Mouse (Mus musculus) hindbrain, embryonic 13.5 days (tissue): Measurements from ENCODE around the gene Fxyd2. TPM values are rescaled to one million over a fixed set of nuclear protein-coding genes. Genes with fewer than 3 reads are reported as not detected.

Source experiments
- ATAC-seq: fragments of 200-750 bp; cut with Nextera tagmentation; 2 replicates; pipeline ENCODE4 v1.8.0; 2017; ENCODE audit warnings: moderate TSS enrichment; ENCODE audit not compliant: low FRiP score
- H3K27ac ChIP-seq: fragments of 300-500 bp; sonication (generic); 2 replicates; pipeline ENCODE4 v1.5.1; 2015; ENCODE audit warnings: inconsistent platforms, mild to moderate bottlenecking, moderate library complexity
- H3K27me3 ChIP-seq: fragments of 300-500 bp; sonication (generic); 2 replicates; pipeline ENCODE4 v1.6.1; 2015; ENCODE audit warnings: mild to moderate bottlenecking, inconsistent platforms
- H3K36me3 ChIP-seq: fragments of 300-500 bp; sonication (generic); 2 replicates; pipeline ENCODE4 v1.6.1; 2015; ENCODE audit warnings: mild to moderate bottlenecking, inconsistent platforms
- H3K4me1 ChIP-seq: fragments of 300-500 bp; sonication (generic); replicated peaks from 2 replicates; pipeline ENCODE4 v1.6.1; 2015; ENCODE audit warnings: inconsistent platforms
- H3K4me2 ChIP-seq: fragments of 300-500 bp; sonication (generic); 2 replicates; pipeline ENCODE4 v1.6.1; 2015; ENCODE audit warnings: inconsistent platforms, mild to moderate bottlenecking, moderate library complexity
- H3K4me3 ChIP-seq: fragments of 300-500 bp; sonication (generic); 2 replicates; pipeline ENCODE4 v1.5.1; 2015; ENCODE audit warnings: mild to moderate bottlenecking, inconsistent platforms
- H3K9ac ChIP-seq: fragments of 300-500 bp; sonication (generic); 2 replicates; pipeline ENCODE4 v1.6.1; 2015; ENCODE audit warnings: mild to moderate bottlenecking, inconsistent platforms
- H3K9me3 ChIP-seq: fragments of 300-500 bp; sonication (generic); 2 replicates; pipeline ENCODE4 v1.6.1; 2016; ENCODE audit warnings: inconsistent platforms
- WGBS: fragments of 180-500 bp; shearing (Covaris S2); methylation state at CpG from one replicate; pipeline ENCODE4 v1.1.7; 2015; 5-methylcytosine and 5-hydroxymethylcytosine counted together
- polyA plus RNA-seq: library from polyadenylated mRNA; unstranded; fragments of >200 nt; fragmentation: Nextera tagmentation; extraction: Ambion mirVana; gene quantifications from 2 replicates; pipeline ENCODE4 v1.2.1, GENCODE M21; 2015

The Fxyd2 gene
- polyA plus RNA-seq, 1 experiment from 2014 or later = 6.4 TPM

DNA sequence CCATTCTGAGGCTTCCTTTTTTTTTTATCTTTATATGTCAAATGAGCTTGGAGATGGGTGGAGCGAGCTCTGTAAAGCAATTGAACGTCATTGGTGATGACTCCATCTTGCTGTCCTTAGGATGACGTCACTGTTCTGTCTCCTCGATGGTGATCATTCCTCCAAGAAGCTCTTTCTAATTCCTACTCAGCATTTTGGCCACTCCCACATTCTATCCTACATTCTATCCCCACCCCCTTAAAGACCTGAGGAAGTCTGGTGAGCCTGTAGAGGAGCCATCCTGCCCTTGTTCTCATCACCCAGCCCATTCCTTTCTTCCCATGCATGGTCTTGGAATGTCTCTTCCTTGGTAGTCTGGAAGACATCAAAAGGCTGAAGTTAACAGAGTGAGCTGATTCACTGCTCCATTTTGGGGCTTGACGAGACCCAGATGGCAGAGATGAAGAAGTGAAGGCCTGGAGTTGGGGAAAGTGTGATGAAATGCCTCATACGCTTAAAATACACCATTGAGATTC lies 24.4 kb upstream of the Fxyd2 start:
- Histone ChIP-seq H3K4me2 (no peak overlapping the region), H3K36me3 (peaks cover 4% of the 10 kb centered on the region; the same call in 1 of the 2 replicates), H3K9me3 (no peaks in the 10 kb centered on the region), H3K27ac (no peak overlapping the region), H3K9ac (no peak overlapping the region), H3K4me1 (peaks cover 82% of the 10 kb centered on the region), H3K4me3 (no peak overlapping the region), H3K27me3 (no peaks in the 10 kb centered on the region)
- 94% methylated on average over 6 of the region's 6 CpGs for WGBS
- no peak for ATAC-seq

GRCm38 (mm10) chr9:45376427-45376826 lies 23.0 kb upstream of the Fxyd2 start:
- H3K36me3 ChIP-seq = peaks cover 4% of the 10 kb centered on the region; the same call in 1 of the 2 replicates
- peaks cover 87% of the 10 kb centered on the region for H3K4me1 ChIP-seq
- H3K9ac ChIP-seq = no peak overlapping the region
- no peak overlapping the region for H3K4me3 ChIP-seq
- no peaks in the 10 kb centered on the region for H3K27me3 ChIP-seq
- no peak overlapping the region for H3K4me2 ChIP-seq
- 80% methylated on average over 4 of the region's 4 CpGs for WGBS
- no peaks in the 10 kb centered on the region for H3K9me3 ChIP-seq
- H3K27ac ChIP-seq = no peak overlapping the region
- no peak for ATAC-seq

DNA sequence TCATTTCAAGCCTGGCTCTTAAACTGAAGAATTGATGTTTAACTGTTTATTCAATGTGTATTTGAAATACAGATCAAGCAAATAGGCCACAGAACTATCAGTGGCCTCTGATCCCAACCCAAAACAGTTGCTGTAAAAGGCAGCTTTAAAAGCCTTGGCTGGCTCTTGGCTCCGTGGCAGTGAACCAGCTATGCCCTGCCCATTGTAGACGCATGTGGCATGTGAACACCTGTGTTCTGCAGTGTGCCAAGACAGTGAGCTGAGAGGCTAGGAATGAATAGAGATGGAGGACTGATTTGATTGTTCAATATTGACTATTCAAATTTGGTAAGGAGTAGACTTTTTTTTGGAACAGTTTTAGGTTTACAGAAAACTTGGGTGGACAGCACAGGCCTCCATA lies 22.6 kb upstream of the Fxyd2 start:
- no peaks in the 10 kb centered on the region for H3K9me3 ChIP-seq
- 89% methylated on average over 2 of the region's 2 CpGs for WGBS
- H3K36me3 ChIP-seq = peaks cover 4% of the 10 kb centered on the region; the same call in 1 of the 2 replicates
- ATAC-seq = no peak
- H3K9ac ChIP-seq = no peak overlapping the region
- no peak overlapping the region for H3K27ac ChIP-seq
- H3K4me1 ChIP-seq = peaks cover 87% of the 10 kb centered on the region
- H3K27me3 ChIP-seq = no peaks in the 10 kb centered on the region
- no peak overlapping the region for H3K4me2 ChIP-seq
- no peak overlapping the region for H3K4me3 ChIP-seq

- Histone ChIP-seq H3K4me2 (no peak overlapping the region), H3K4me3 (no peak overlapping the region), H3K27ac (peak overlapping the region; percentile 80), H3K9ac (no peak overlapping the region), H3K27me3 (no peaks in the 10 kb centered on the region), H3K4me1 (peaks cover 73% of the 10 kb centered on the region), H3K9me3 (no peaks in the 10 kb centered on the region), H3K36me3 (peaks cover 3% of the 10 kb centered on the region; the same call in 1 of the 2 replicates)
- 28% methylated on average over 10 of the region's 10 CpGs for WGBS
- ATAC-seq = peak; percentile 81
Measured at GRCm38 (mm10) chr9:45380411-45381251, 18.8 kb upstream of the Fxyd2 start.

GRCm38 (mm10) chr9:45382336-45382735 lies 17.1 kb upstream of the Fxyd2 start:
- 0 out of 2 replicates have a peak overlapping the region, but pooled peaks have one; percentile 80 for H3K27ac ChIP-seq

GRCm38 (mm10) chr9:45382834-45383233 lies 16.6 kb upstream of the Fxyd2 start:
- Histone ChIP-seq H3K4me1 (peaks cover 55% of the 10 kb centered on the region), H3K27ac (no peak overlapping the region; the same call in 1 of the 2 replicates), H3K27me3 (no peaks in the 10 kb centered on the region), H3K4me3 (no peak overlapping the region), H3K36me3 (no peaks in the 10 kb centered on the region; the same call in 1 of the 2 replicates), H3K9me3 (no peaks in the 10 kb centered on the region), H3K9ac (no peak overlapping the region), H3K4me2 (no peak overlapping the region)
- WGBS = 81% methylated on average over 5 of the region's 5 CpGs
- ATAC-seq = no peak

More at GRCm38 (mm10) chr9:45382336-45382735, 17.1 kb upstream of the Fxyd2 start:
- no peak overlapping the region for H3K4me3 ChIP-seq
- peaks cover 58% of the 10 kb centered on the region for H3K4me1 ChIP-seq
- H3K36me3 ChIP-seq = no peaks in the 10 kb centered on the region; the same call in 1 of the 2 replicates
- no peaks in the 10 kb centered on the region for H3K27me3 ChIP-seq
- no peak overlapping the region for H3K9ac ChIP-seq
- no peak for ATAC-seq
- H3K4me2 ChIP-seq = no peak overlapping the region
- 66% methylated on average over 5 of the region's 5 CpGs for WGBS
- H3K9me3 ChIP-seq = no peaks in the 10 kb centered on the region

GRCm38 (mm10) chr9:45383883-45384282 lies 15.6 kb upstream of the Fxyd2 start:
- Histone ChIP-seq H3K4me3 (no peak overlapping the region), H3K4me2 (no peak overlapping the region), H3K27me3 (no peaks in the 10 kb centered on the region), H3K27ac (no peak overlapping the region), H3K36me3 (no peaks in the 10 kb centered on the region; the same call in 1 of the 2 replicates), H3K9me3 (no peaks in the 10 kb centered on the region), H3K4me1 (peaks cover 50% of the 10 kb centered on the region), H3K9ac (no peak overlapping the region)
- 92% methylated on average over 6 of the region's 6 CpGs for WGBS
- ATAC-seq = no peak

GRCm38 (mm10) chr9:45386698-45387097 lies 12.8 kb upstream of the Fxyd2 start:
- Histone ChIP-seq H3K4me2 (no peak overlapping the region), H3K36me3 (peaks cover 12% of the 10 kb centered on the region), H3K9ac (no peak overlapping the region), H3K4me3 (no peak overlapping the region), H3K27ac (no peak overlapping the region), H3K27me3 (no peaks in the 10 kb centered on the region), H3K4me1 (peaks cover 22% of the 10 kb centered on the region), H3K9me3 (no peaks in the 10 kb centered on the region)
- ATAC-seq = no peak
- 89% methylated on average over 5 of the region's 5 CpGs for WGBS

GRCm38 (mm10) chr9:45388385-45388994 lies 11.0 kb upstream of the Fxyd2 start:
- WGBS = 43% methylated on average over 12 of the region's 12 CpGs
- peaks cover 13% of the 10 kb centered on the region; the same call in 1 of the 2 replicates for H3K4me1 ChIP-seq
- H3K27me3 ChIP-seq = no peaks in the 10 kb centered on the region
- H3K9me3 ChIP-seq = no peaks in the 10 kb centered on the region
- peaks cover 28% of the 10 kb centered on the region for H3K36me3 ChIP-seq
- H3K4me3 ChIP-seq = no peak overlapping the region
- no peak overlapping the region for H3K4me2 ChIP-seq
- no peak overlapping the region for H3K9ac ChIP-seq
- no peak overlapping the region for H3K27ac ChIP-seq
- peak; percentile 63; the same call in 1 of the 2 replicates for ATAC-seq

DNA sequence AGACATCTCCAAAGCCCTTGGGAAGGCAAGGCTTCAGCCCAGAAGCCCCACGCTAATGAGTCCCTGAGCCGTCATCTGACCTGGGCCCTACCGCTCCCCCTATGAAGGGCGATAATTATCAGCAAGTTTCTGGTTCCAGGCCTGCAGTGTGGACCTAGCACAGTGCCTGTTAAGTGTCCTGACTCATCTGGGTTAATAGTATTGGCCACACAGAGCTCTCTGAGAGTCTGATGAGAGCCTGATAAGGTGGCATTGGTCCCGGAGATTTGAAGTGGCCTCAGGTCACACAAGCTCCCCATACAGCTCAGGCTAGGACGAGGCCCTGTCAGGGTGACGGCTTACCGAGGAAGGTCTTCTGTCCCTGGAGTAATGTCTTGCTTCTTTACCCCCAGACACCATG lies 9.9 kb upstream of the Fxyd2 start:
- ATAC-seq = no peak
- H3K4me1 ChIP-seq = peaks cover 12% of the 10 kb centered on the region; the same call in 1 of the 2 replicates
- no peak overlapping the region for H3K27ac ChIP-seq
- peaks cover 39% of the 10 kb centered on the region for H3K36me3 ChIP-seq
- no peak overlapping the region for H3K4me2 ChIP-seq
- 90% methylated on average over 8 of the region's 8 CpGs for WGBS
- no peaks in the 10 kb centered on the region for H3K27me3 ChIP-seq
- no peak overlapping the region for H3K4me3 ChIP-seq
- H3K9me3 ChIP-seq = no peaks in the 10 kb centered on the region
- H3K9ac ChIP-seq = no peak overlapping the region

DNA sequence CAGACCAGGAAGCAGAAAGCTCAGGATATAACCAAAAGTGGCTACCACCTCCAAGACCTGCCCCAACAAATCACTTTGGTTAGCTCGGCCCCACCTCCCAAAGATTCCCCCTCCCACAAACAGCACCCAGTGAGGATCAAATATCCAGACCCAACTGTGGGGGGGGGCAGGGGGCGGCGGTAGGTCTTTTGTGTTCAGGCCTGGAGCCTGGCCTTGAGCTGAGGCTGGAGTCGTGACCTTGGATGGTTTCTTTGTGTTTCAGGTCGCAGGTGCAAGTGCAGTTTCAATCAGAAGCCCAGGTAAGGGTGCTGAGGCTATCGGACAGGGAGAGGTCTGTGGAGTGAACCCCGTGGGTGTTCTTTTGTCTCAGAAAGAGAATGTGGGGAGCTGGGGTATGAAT lies 8.2 kb upstream of the Fxyd2 start:
- no peaks in the 10 kb centered on the region for H3K27me3 ChIP-seq
- H3K4me1 ChIP-seq = peaks cover 7% of the 10 kb centered on the region; the same call in 1 of the 2 replicates
- 80% methylated on average over 7 of the region's 7 CpGs for WGBS
- no peaks in the 10 kb centered on the region for H3K9me3 ChIP-seq
- H3K36me3 ChIP-seq = peaks cover 55% of the 10 kb centered on the region
- no peak overlapping the region for H3K4me3 ChIP-seq
- no peak overlapping the region for H3K4me2 ChIP-seq
- H3K27ac ChIP-seq = no peak overlapping the region
- no peak for ATAC-seq
- H3K9ac ChIP-seq = no peak overlapping the region

- H3K4me2 ChIP-seq = no peak overlapping the region
- H3K27ac ChIP-seq = no peak overlapping the region
- H3K9ac ChIP-seq = no peak overlapping the region
- H3K9me3 ChIP-seq = no peaks in the 10 kb centered on the region
- H3K36me3 ChIP-seq = peaks cover 58% of the 10 kb centered on the region
- H3K4me1 ChIP-seq = no peaks in the 10 kb centered on the region
- no peak overlapping the region for H3K4me3 ChIP-seq
- no peaks in the 10 kb centered on the region for H3K27me3 ChIP-seq
- no peak for ATAC-seq
- 87% methylated on average over 6 of the region's 6 CpGs for WGBS
Measured at GRCm38 (mm10) chr9:45395218-45395617, 4.3 kb upstream of the Fxyd2 start.
